Mouse (Mus musculus) B cell, adult 2 months (primary cell): ENCODE results near the gene Hist2h3b.
"Not testable (repeated sequence)": the region's sequence is repeated elsewhere in the genome, so short reads cannot be mapped to it uniquely, and the experiment has no call there.

ENCODE experiments used
- DNase-seq, 2 experiments: peaks; one replicate each; pipeline ENCODE4 v3.0.0; 2022

The Hist2h3b gene

GRCm38 (mm10) chr3:96268051-96268775 is at the start of gene Hist2h3b:
TSS of gene Hist2h3b (plus strand) at chr3:96268654.
- peak; percentile 75 to 79 for DNase-seq

- peak; percentile 64 for DNase-seq
Measured at GRCm38 (mm10) chr3:96219191-96219641, 49.2 kb upstream of the Hist2h3b start.

- DNase-seq: peak; percentile 75 to 82
Measured at GRCm38 (mm10) chr3:96219661-96220130, 48.8 kb upstream of the Hist2h3b start, which contains the start of the genes Bola1 and Hist2h2ab. TSS of gene Bola1 (minus strand) at chr3:96219709. TSS of gene Hist2h2ab (plus strand) at chr3:96219865.

- not testable (repeated sequence) for DNase-seq
Measured at GRCm38 (mm10) chr3:96220131-96220764, 48.2 kb upstream of the Hist2h3b start.

GRCm38 (mm10) chr3:96220765-96221639 is 47.5 kb upstream of the Hist2h3b start, which contains the start of the genes Hist2h2ac and Hist2h2be:
TSS of gene Hist2h2ac (minus strand) at chr3:96220880.
TSS of gene Hist2h2be (plus strand) at chr3:96221119.
- peak; percentile 86 to 89 for DNase-seq

GRCm38 (mm10) chr3:96221640-96222038 is 46.8 kb upstream of the Hist2h3b start:
- DNase-seq: no peak

GRCm38 (mm10) chr3:96222774-96223173 is 45.7 kb upstream of the Hist2h3b start:
- no peak for DNase-seq

GRCm38 (mm10) chr3:96225421-96225820 is 43.0 kb upstream of the Hist2h3b start:
- no peak for DNase-seq

- DNase-seq: no peak
Measured at GRCm38 (mm10) chr3:96226695-96227648, 41.5 kb upstream of the Hist2h3b start.

GRCm38 (mm10) chr3:96228828-96229227 is 39.6 kb upstream of the Hist2h3b start:
- no peak for DNase-seq

- no peak for DNase-seq
Measured at GRCm38 (mm10) chr3:96230404-96230803, 38.0 kb upstream of the Hist2h3b start.

GRCm38 (mm10) chr3:96230910-96231757 is 37.3 kb upstream of the Hist2h3b start:
- no peak for DNase-seq

- no peak for DNase-seq
Measured at GRCm38 (mm10) chr3:96231758-96232120, 36.7 kb upstream of the Hist2h3b start.

GRCm38 (mm10) chr3:96234914-96235313 is 33.5 kb upstream of the Hist2h3b start:
- peak in 1 of 2 experiments; percentile 23 for DNase-seq

GRCm38 (mm10) chr3:96235836-96236235 is 32.6 kb upstream of the Hist2h3b start:
- DNase-seq: no peak

GRCm38 (mm10) chr3:96236834-96237334 is 31.6 kb upstream of the Hist2h3b start:
- no peak for DNase-seq

GRCm38 (mm10) chr3:96237335-96237903 is 31.0 kb upstream of the Hist2h3b start:
- no peak for DNase-seq

- DNase-seq: peak in 1 of 2 experiments; percentile 3
Measured at GRCm38 (mm10) chr3:96237904-96238511, 30.4 kb upstream of the Hist2h3b start.

GRCm38 (mm10) chr3:96238954-96239793 is 29.3 kb upstream of the Hist2h3b start, which contains the start of gene Hist2h3c2:
TSS of gene Hist2h3c2 (minus strand) at chr3:96239127.
- DNase-seq: peak; percentile 57 to 64
